Mouse (Mus musculus): ENCODE data around the gene Btbd2. TPM values are rescaled to one million over a fixed set of nuclear protein-coding genes. Genes with fewer than 3 reads are reported as not detected.
"Not testable (repeated sequence)": the region's sequence is repeated elsewhere in the genome, so short reads cannot be mapped to it uniquely, and the experiment has no call there.

Btbd2 gene
- total RNA-seq, 2 experiments from 2014 or later: 87.6 to 93.8 TPM

DNA sequence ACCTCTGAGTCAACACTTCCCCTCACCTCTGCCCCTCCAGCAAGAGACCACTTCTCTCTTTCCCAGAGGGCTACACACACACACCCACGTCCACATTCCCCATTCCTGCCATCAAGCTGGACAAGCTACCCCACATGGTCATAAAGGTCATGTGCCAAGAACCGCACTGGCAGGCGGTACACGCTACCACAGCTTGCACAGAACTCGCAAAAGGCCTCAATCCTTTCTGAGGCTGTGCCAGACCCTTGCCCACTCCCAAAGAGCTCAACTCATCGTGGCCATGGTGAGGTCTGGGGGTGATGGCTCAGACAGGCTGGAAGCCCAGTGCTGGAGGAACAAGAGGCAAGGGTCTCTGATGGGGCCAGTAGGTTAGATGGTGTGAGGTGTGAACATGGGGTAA lies 2.0 kb downstream of the Btbd2 start:
- DNase-seq (ENCODE audit: low spot score in 2 of 2): no peak

DNA sequence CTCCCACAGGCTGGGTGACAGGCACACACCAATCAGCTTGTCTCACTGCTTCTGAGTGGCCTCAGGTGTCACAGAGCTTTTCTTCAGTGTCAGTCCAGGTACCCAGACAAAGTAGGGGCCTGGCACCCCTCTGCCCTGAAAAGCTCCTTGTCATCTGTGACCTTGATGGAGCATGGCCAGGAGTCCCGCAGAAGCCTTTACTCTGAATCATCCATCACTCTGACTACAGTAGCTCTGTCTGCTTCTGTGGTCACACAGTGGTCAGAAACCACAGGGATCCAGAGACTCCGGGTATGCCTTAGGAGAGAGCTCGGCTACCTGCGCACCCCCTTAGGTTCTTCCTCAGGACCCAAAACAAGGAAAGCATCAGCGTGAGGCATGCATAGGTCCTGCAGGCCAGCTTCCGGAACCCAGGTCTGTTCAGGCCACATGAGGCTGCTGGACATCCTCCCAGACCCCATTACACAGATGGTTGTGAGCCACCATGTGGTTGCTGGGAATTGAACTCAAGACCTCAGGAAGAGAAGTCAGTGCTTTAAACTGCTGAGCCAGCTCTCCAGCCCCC lies 3.6 kb downstream of the Btbd2 start:
- DNase-seq (ENCODE audit: low spot score in 2 of 2): no peak

DNA sequence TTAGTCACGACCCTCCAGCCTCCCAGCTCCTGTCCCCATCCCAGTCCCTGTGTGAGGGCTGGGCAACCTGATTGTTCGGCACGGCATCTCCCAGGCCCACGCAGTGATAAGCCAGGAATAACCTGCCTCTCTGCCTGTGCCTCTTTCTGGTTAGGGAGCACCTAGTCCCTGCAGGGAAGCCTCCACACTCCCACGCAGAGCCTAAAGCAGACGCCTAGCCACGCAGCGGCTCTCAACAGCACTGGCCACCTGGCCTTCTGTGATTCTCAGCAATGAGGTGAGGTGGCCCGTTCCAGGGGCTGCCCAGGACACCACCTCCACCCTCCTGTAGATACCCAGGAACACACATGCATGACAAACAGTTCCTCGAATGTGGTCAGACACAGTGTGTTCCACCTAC lies 6.5 kb downstream of the Btbd2 start:
- DNase-seq (ENCODE audit: low spot score in 2 of 2): peak; percentile 45 to 52

DNA sequence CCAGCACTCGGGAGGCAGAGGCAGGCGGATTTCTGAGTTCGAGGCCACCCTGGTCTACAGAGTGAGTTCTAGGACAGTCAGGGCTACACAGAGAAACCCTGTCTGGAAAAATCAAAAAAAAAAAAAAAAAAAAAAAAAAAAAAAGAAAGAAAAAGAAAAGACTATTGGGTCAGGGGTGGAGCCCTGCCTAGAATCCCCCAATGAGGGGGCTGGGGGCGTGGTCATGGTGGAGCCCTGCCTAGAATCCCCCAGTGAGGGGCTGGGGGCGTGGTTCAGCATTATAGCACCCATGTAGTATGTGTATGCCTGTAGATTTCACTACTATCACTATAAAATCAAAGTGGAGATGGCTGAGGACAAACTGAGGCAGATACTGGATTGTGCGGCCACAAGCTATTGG lies 7.0 kb downstream of the Btbd2 start:
- DNase-seq (ENCODE audit: low spot score in 2 of 2): not testable (repeated sequence)

DNA sequence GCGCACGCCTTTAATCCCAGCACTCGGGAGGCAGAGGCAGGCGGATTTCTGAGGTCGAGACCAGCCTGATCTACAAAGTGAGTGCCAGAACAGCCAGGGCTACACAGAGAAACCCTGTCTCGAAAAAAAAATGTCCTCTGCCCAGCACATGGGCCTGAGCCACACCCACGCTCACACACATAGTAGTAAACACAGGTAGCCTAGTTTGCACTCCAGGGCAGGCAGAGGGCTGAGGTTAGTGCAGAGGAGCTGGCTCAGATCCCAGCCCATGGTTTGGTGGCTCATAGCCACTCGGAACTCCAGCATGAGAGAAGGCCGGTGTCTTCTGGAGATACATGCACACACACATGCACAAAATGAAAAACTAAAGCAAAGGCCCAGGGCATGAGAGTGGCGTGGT lies 9.9 kb downstream of the Btbd2 start:
- no peak for DNase-seq (ENCODE audit: low spot score in 2 of 2)

DNA sequence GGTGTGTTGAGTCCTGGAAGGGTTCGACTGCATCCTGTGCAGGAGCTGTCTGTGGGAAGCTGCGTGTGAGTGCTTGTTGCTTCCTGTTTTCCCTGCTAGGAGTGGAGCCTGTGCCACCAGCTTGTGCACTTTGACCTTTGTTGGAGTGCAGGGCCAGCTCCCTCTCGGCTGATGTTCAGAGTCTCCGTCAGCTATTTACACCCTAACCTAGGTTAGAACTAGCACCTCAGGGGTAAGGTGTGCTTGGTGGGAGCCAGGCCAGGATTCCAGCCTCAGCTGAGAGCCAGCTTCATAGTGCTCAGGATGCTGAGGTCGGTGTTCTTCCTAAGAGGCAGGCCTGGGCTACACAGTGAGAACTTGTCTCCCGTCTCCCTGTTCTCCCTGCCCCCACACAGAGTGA lies 21.5 kb downstream of the Btbd2 start:
- DNase-seq (ENCODE audit: low spot score in 2 of 2): no peak

DNA sequence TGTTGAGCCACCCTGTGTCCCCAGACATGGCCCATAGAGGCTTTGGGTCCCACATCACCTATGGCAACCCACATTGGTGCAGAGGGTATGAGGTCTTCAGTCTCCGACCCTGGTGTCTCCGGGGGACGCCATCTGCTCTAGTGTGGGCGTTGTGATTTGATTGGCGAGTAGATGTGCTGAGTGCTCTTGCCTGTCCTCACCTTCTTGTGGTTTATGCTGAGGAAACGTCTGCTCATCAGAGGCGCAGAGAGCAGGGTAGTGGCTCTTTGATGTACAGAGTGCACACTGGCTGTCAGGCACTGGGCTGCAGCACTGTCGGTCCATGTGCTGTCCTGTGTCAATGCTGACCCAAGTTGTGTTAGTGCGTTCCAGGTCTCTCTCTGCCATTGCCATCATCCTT lies 27.9 kb downstream of the Btbd2 start:
- no peak for DNase-seq (ENCODE audit: low spot score in 2 of 2)

DNA sequence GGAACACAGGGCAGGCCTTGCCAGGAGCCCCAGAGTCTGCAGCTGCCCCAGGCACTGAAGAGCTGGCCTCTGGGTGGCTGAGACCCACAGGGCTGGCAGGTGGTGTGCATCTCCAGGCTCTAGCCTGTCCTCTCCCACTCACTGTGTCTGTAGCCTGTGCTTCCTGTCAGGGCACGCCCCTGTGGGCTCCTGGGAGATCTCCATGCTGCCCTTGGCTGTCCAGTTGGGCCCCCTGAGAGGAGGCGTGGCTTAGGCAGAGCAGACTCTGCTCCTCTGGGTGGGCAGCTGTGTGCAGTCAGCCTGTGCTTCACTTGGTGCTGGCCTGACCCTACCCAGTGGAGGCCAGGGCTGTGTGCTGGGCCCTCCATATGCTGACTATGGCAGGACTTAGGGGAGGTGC lies 29.2 kb downstream of the Btbd2 start:
- no peak for DNase-seq (ENCODE audit: low spot score in 2 of 2)

DNA sequence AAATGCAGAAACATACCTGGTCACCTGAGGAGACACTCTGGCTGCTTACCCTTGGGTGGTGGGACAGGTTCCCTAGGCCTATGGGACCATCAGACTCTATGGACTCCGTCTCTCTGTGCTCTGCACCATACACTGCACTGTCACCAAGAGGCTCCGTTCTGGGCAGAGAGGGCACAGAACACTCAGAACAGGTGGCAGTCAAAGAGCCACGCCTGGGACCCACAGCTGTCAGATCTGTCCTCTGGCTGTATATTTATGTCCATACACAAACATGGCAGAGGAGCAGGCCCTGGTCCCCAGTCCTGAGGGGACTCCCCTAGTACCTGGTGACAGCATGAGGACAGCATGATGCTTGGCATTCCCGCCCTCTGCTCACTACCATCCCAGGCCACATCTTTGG lies 31.1 kb downstream of the Btbd2 start:
- DNase-seq (ENCODE audit: low spot score in 2 of 2): no peak

DNA sequence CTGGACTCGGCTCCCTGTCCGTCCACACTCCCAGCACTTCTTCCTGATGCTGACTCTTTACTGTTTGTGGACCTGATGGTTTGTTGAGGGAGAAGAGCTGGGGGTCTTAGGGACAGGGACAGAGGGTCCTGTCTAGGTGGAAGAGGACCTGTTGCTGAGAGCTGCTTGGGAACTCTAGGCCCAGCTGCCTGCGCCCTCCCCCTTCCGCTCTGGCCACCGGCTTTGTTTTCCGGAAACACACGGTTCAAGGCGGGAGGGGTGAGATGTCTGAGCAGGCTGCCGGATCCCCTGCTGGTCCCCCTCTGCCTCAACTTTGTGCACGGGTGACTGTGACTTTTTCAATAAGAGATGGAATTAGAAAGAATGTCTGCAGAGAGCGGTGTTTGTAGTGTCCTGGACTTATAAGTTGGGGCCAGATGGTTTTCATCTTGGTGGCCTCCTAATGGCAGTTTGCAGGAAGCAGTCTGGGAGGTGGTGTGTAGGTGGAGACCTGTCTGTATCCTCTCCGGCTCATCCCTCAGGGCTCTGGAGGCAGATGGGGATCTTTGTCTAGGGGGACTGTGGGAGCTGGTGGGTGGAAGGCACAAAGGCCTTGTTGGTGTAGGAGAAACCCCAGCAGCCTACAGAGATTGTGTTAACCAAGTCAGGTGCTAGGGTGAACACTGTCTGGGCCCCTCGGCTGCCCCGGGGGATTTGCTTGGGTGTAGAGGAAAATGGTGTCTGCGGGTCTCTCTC lies 33.2 kb downstream of the Btbd2 start:
- peak in 1 of 2 experiments; percentile 33 for DNase-seq (ENCODE audit: low spot score in 2 of 2)

DNA sequence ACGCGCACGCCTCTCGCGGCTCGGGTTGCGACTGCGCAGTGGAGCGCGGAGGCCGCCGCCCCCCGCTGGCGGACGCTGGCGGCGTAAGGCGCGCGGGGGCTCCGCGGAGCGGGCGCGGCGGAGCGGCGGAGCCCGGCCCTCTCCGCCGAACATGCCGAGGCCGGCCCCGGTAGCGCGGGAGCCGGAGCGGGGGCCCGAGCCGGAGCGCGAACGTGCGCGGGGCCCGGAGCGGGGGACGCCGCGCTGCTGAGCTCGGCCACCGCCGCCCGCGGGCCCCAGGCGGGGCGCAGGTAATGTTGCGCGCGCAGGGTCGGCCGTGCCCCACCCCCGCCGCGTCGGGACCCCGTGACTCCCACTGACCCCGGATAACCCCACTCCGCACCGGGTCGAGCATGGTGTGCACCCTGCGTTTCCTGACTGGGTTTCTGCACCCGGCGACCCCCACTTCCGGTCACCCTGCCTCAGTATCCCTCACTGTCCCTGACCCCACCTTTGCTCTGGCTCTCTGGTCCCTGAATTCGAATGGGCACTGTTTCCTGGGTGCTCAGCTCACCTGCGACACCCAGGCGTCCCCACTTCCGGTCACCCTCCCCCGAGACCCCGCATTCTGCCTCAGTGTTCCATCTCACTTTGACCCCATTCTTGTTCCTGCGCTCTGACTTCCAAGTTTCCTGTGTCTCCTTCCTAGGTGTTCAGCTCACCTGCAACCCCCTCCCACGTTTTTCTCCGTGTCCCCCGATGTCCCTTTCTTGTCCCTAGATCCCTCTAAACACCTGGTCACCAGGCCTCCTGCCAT lies 34.0 kb downstream of the Btbd2 start, which contains the start of gene Csnk1g2:
Csnk1g2 (plus strand) TSS at position 178 of the 796 bp plus-strand sequence.
- DNase-seq (ENCODE audit: low spot score in 2 of 2): peak in 1 of 2 experiments; percentile 33

DNA sequence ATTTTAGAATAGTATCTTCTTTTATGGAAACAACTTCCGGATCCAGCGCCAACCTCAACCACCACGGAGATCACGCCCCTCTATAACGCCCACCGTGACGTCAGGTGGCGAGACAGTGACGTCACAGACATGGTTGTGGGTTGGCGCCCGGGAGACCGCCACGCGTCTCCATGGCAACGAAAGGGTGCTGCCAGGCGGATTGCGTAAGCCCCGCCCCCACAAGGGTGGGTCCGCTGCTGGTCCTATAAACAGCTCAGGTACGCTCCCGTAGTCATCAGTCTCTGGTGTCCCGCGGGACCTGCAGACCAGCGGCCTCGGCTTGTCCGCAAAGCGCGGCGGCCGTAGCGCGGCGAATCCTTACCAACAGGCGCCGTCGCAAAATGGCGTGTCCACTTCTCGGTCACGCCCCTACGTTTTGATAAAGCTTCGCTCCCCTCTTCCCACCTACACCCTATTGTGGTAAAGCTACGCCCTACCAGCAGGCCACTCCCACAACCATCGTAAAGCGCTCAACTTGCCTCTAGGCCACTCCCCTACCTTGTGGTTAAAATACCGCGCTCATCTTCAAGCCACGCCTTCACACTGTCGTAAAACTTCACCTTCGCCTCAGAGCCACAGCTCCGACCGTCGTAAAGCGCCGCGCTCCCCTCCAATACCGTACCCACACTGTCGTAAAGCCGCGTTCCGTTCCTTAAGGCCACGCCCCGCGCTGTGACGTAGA lies 34.8 kb downstream of the Btbd2 start:
- DNase-seq (ENCODE audit: low spot score in 2 of 2): peak; percentile 99

DNA sequence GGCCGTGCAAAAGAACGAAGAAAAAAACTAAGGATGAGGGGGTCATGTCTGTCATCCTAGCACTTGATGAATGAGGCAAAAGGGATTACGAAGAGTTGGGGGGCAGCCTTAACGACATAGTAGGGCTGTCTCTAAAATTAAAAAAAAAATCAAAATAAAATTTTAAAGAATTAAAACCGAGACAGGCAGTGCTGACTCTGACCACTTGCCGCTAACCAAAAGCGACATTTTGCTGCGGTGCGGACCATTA lies 35.3 kb downstream of the Btbd2 start:
- DNase-seq (ENCODE audit: low spot score in 2 of 2): no peak

DNA sequence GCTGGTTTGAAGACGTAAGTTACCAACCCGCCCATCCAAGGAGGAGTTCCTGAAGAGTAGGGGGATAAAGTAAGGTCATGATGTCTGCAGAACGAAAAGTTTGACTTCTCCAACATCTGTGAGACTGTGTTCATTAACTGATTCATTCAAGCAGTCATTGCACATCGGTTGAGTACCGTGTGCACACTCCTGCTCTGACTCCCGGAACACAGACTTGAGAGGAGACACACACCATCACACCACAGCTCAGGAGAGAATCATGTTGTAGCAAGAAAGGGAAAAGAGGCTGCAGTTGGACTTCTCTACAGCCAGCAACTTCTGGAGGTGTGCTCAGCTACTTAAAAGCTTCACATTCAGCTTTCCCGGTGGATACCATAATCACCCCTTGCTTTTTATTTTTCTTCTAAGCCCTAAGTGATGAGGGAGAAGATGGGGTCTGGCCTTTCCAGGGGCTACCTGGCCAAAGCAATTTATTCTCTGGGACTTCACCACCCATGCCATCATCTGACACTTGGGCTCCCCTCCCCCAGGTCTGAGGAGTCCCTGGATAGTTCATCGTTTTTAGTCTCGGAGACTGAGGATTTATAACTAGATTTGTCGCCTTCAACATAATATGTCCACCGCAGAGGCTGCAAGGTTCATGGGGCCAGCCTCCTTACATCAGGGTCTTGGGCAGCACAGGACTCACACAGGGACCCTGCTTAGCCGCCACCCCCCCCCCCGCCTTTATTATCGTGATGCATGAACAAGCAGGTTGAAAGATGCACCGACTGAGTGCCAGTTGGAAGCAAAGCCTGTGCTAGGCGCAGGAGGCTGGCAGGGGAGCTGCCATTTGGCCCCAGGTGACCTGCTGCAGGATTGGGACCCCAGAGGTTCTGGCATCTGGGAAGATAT lies 35.8 kb downstream of the Btbd2 start:
- no peak for DNase-seq (ENCODE audit: low spot score in 2 of 2)

DNA sequence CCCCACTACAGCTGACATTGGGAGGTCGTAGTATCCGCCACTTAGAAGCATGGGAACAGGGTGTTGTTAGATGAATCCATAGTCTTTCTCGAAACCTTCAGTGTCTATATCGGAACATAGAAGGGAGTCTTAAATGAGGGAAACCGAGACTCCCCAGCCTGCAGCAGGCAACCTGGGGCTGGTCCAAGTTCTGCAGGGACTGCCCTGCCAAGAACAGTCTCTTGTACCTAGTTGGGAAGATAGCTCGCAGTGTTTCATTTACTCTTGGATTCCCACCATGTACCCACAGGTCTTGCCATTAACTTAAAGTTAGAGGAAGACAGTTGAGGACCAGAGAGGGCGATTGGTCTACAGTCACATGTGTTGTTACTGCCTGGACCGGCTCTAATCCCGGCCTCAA lies 36.5 kb downstream of the Btbd2 start:
- DNase-seq (ENCODE audit: low spot score in 2 of 2): no peak

DNA sequence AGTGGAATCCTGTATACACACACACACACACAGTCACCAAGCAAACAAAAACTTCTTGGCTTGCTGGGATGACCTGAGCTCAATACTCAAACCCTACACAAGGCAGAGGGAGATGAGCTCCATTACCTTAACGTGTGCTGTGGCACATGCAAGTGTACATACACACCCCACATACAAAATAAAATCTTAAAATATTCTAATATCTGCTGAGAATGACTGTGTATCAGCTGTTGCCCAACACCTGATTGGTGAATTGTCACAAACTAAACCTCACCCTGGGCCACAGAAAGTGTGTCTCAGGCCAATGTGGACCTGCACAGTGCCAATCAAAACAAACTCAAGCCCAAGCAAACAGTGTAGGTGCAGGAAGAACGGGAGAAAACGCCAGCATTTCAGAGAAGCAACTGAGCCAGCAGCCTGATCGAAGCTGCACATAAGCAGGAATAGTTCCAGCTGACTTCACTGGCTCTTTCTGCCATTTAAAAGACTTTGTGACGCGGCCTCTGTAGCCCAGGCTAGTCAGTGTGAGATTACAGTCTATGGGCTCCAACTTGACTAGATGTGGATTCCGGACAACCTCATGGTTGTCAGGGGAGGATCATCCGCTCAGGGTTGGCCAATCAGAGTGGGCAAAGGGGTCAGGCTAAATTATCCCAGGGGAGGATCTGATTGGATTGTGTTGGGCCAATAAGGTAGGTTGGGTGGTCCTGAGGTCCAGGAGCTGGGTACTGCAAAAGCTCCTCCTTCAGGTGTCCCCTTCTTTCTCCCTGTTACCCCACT lies 37.2 kb downstream of the Btbd2 start:
- DNase-seq (ENCODE audit: low spot score in 2 of 2): no peak

DNA sequence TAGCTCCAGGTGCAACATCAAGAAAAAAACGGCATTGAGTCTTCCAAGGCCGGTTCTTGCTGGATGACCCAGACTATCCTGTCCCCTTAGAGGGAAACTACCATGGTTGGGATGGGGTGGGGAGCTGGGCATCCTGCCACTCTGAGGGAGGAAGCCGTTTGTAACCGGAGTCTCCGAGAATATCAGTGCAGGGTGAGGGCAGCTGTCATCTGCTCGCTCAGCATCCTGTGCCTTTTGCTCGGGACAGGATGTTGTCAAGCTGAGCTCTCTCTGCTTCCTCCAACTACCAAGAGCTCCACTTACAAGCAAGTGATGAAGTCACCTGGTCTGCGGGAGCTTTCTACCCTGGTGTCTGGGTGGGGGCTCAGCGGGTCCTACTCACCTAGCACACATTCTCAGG lies 38.7 kb downstream of the Btbd2 start:
- DNase-seq (ENCODE audit: low spot score in 2 of 2): no peak

DNA sequence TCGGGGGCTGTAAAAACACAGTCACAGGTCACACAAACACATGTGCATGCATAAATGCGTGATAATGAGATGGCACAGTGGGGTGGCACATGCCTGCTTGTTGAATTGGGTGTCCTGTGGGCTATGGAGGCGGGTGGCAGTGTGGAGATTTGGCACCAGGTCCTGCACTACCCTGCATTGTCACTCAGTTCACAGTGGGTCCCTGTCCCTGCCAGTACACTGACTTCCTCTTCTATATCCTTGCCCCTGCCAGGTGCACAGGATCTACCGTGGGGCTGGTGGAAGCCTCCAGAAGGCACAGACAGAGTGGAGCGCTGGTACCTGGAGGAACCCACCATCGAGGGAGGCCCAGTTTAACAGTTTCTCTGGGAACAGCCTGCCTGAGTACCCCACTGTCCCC lies 42.5 kb downstream of the Btbd2 start:
- no peak for DNase-seq (ENCODE audit: low spot score in 2 of 2)

DNA sequence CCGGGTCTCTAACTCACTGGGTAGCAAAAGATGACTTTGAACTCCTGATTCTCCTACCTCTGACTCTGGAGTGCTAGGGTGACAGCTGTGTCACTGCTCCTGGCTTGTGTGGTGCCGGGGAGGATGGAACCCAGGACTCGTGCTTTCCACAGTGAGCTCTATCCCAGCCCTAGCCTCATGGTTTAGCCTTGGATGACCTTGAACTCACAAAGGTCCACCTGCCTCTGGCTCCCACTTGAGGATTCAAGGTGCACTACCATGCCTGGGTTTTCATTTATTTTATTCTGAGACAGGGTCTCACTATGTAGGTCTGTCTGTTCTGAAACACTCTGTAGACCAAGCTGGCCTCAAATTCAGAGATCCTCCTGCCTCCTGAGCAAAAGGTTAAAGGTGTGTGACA lies 43.0 kb downstream of the Btbd2 start:
- no peak for DNase-seq (ENCODE audit: low spot score in 2 of 2)

DNA sequence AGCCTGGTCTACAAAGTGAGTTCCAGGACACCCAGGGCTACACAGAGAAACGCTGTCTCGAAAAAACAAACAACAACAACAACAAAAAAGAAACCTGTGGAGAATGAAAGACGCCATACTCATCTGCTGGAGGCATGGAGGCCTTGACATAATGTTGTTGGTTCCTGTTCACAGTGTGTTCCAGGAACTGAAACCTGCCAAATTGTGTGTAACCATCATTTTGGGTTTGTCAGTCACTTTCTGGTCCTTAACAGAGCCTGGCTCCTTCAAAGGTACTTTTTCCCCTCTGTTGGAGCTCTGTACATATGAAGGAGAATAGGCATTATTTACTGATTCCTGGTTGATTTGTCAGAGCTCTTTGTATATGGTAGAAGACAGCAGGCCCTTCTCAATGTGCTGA lies 45.0 kb downstream of the Btbd2 start:
- no peak for DNase-seq (ENCODE audit: low spot score in 2 of 2)
